Comparison of ENCODE assay signal across 8 mouse cellular contexts in genomic region chr5:138084507-138084906, GRCm38 (mm10). TPM values are rescaled to one million over a fixed set of nuclear protein-coding genes. Genes with fewer than 3 reads are reported as not detected.
DNase-seq lines count a peak whose midpoint lies in the region; ATAC-seq lines count a peak whose summit lies in the region.

No protein-coding gene starts in this region.

- H3K36me3 ChIP-seq in forebrain, embryonic 13.5 days (ENCODE audit: poor library complexity, severe bottlenecking): peaks cover 14% of the 10 kb centered on the region; the same call in 1 of the 2 replicates
- H3K36me3 ChIP-seq in liver, embryonic 12.5 days: peaks cover 15% of the 10 kb centered on the region
- H3K36me3 ChIP-seq in stomach, embryonic 16.5 days (ENCODE audit: control insufficient read depth, insufficient read depth, low read length): no peaks in the 10 kb centered on the region

- H3K4me3 ChIP-seq in forebrain, embryonic 13.5 days: peak overlapping the region; percentile 91
- peak overlapping the region; percentile 95 for H3K4me3 ChIP-seq in liver, embryonic 12.5 days
- H3K4me3 ChIP-seq in stomach, embryonic 16.5 days (replicated peaks; ENCODE audit: low read length): peak overlapping the region; percentile 99

- H3K27me3 ChIP-seq in forebrain, embryonic 13.5 days: no peaks in the 10 kb centered on the region
- H3K27me3 ChIP-seq in liver, embryonic 12.5 days (replicated peaks): no peaks in the 10 kb centered on the region
- H3K27me3 ChIP-seq in stomach, embryonic 16.5 days (ENCODE audit: control insufficient read depth, insufficient read depth, low read length): no peaks in the 10 kb centered on the region

- H3K9ac ChIP-seq in forebrain, embryonic 13.5 days: 0 out of 2 replicates have a peak overlapping the region, but pooled peaks have one; percentile 97
- peak overlapping the region; percentile 94 for H3K9ac ChIP-seq in liver, embryonic 12.5 days
- peak overlapping the region; percentile 99; the same call in 1 of the 2 replicates for H3K9ac ChIP-seq in stomach, embryonic 16.5 days (ENCODE audit: low read length)

- peak; percentile 44 for ATAC-seq in forebrain, embryonic 13.5 days
- ATAC-seq in liver, embryonic 12.5 days: peak; percentile 80
- no peak for ATAC-seq in stomach, embryonic 16.5 days (ENCODE audit: insufficient read depth, low FRiP score)
- no peak for ATAC-seq in activated CD4-positive, CD25-positive, alpha-beta regulatory T cell, adult 4 months

- peak overlapping the region; percentile 90 for H3K4me2 ChIP-seq in forebrain, embryonic 13.5 days
- H3K4me2 ChIP-seq in liver, embryonic 12.5 days: peak overlapping the region; percentile 82
- peak overlapping the region; percentile 57 for H3K4me2 ChIP-seq in stomach, embryonic 16.5 days (ENCODE audit: low read depth, low read length)

- no peak overlapping the region for H3K27ac ChIP-seq in forebrain, embryonic 13.5 days
- peak overlapping the region; percentile 83; the same call in 1 of the 2 replicates for H3K27ac ChIP-seq in liver, embryonic 12.5 days
- H3K27ac ChIP-seq in stomach, embryonic 16.5 days (ENCODE audit: low read length): no peak overlapping the region

- H3K4me1 ChIP-seq in forebrain, embryonic 13.5 days: peaks cover 27% of the 10 kb centered on the region
- peaks cover 47% of the 10 kb centered on the region for H3K4me1 ChIP-seq in liver, embryonic 12.5 days
- H3K4me1 ChIP-seq in stomach, embryonic 16.5 days (ENCODE audit: control insufficient read depth, insufficient read depth, low read length): peaks cover 6% of the 10 kb centered on the region

- 73% methylated on average over 2 of the region's 2 CpGs for WGBS in forebrain, embryonic 13.5 days
- 28% methylated on average over 2 of the region's 2 CpGs for WGBS in liver, embryonic 12.5 days (ENCODE audit: insufficient replicate concordance)
- WGBS in stomach, embryonic 16.5 days: 47% methylated on average over 2 of the region's 2 CpGs

- peak; percentile 17 for DNase-seq in embryo, embryonic 10.5 days (ENCODE audit: low spot score)
- DNase-seq in embryo, embryonic 9.5 days (ENCODE audit: extremely low spot score): no peak
- DNase-seq in 3T3-L1 (ENCODE audit: low read depth, low spot score): peak; percentile 18
- no peak for DNase-seq in left cerebral cortex, adult 8-10 months (ENCODE audit: low spot score in 2 of 2)

- H3K9me3 ChIP-seq in forebrain, embryonic 13.5 days (replicated peaks): no peaks in the 10 kb centered on the region
- no peaks in the 10 kb centered on the region for H3K9me3 ChIP-seq in liver, embryonic 12.5 days (replicated peaks)
- H3K9me3 ChIP-seq in stomach, embryonic 16.5 days (replicated peaks; ENCODE audit: control insufficient read depth, low read length): no peaks in the 10 kb centered on the region

RNA-seq across cellular contexts. Expression of gene Zkscan1, which starts 0.4 kb away (rescaled TPM):
- polyA plus RNA-seq in forebrain, embryonic 13.5 days (2015; fragmentation: Nextera tagmentation; extraction: Ambion mirVana): 24.7 and 27.5 TPM in 2 replicates
- polyA plus RNA-seq in liver, embryonic 12.5 days (2016; fragmentation: Nextera tagmentation; extraction: Ambion mirVana): 7.3 and 8.2 TPM in 2 replicates
- polyA plus RNA-seq in stomach, embryonic 16.5 days (2015; fragmentation: Nextera tagmentation; extraction: Ambion mirVana): 16.5 and 17.7 TPM in 2 replicates
- 10 to 100 TPM; 39.6 to 44.7 (median 42.9) TPM for total RNA-seq in left cerebral cortex, adult 8-10 months (2022)
- 10 to 100 TPM; 10.9 to 11.8 TPM for polyA plus RNA-seq in activated CD4-positive, CD25-positive, alpha-beta regulatory T cell, adult 4 months (2017; shearing (Covaris generic))

RNA-seq across cellular contexts. Expression of gene Smok3c, which starts 31.5 kb away (rescaled TPM):
- not detected in 2 replicates for polyA plus RNA-seq in forebrain, embryonic 13.5 days (2015; fragmentation: Nextera tagmentation; extraction: Ambion mirVana)
- polyA plus RNA-seq in liver, embryonic 12.5 days (2016; fragmentation: Nextera tagmentation; extraction: Ambion mirVana): not detected in 2 replicates
- polyA plus RNA-seq in stomach, embryonic 16.5 days (2015; fragmentation: Nextera tagmentation; extraction: Ambion mirVana): not detected in 2 replicates
- total RNA-seq in left cerebral cortex, adult 8-10 months (2022): not detected
- polyA plus RNA-seq in activated CD4-positive, CD25-positive, alpha-beta regulatory T cell, adult 4 months (2017; shearing (Covaris generic)): not detected

RNA-seq across cellular contexts. Expression of gene Zscan21, which starts 32.2 kb away (rescaled TPM):
- 111 and 123 TPM in 2 replicates for polyA plus RNA-seq in forebrain, embryonic 13.5 days (2015; fragmentation: Nextera tagmentation; extraction: Ambion mirVana)
- polyA plus RNA-seq in liver, embryonic 12.5 days (2016; fragmentation: Nextera tagmentation; extraction: Ambion mirVana): 19.0 and 19.6 TPM in 2 replicates
- 44.2 and 45.5 TPM in 2 replicates for polyA plus RNA-seq in stomach, embryonic 16.5 days (2015; fragmentation: Nextera tagmentation; extraction: Ambion mirVana)
- total RNA-seq in left cerebral cortex, adult 8-10 months (2022): 10 to 100 TPM; 15.9 to 17.8 (median 16.3) TPM
- polyA plus RNA-seq in activated CD4-positive, CD25-positive, alpha-beta regulatory T cell, adult 4 months (2017; shearing (Covaris generic)): 10 to 100 TPM; 17.9 TPM

Comparison
In these comparisons a context has a peak if more than half of its experiments do, and no peak if none do; other contexts are left out.
1. DNase-seq: peak in embryo, embryonic 10.5 days (single experiment) and 3T3-L1 (single experiment); none in embryo, embryonic 9.5 days (single experiment) and left cerebral cortex, adult 8-10 months (0 of 2).
2. ATAC-seq: peak in forebrain, embryonic 13.5 days (single experiment) and liver, embryonic 12.5 days (single experiment); none in stomach, embryonic 16.5 days (single experiment) and activated CD4-positive, CD25-positive, alpha-beta regulatory T cell, adult 4 months (single experiment).
3. Peak in every context shown above with its lines, with median percentiles within 50 percentile points of each other: H3K4me2 ChIP-seq, H3K4me3 ChIP-seq and H3K9ac ChIP-seq.